Comparison of ENCODE assay signal across 8 mouse cellular contexts in the genomic region with DNA sequence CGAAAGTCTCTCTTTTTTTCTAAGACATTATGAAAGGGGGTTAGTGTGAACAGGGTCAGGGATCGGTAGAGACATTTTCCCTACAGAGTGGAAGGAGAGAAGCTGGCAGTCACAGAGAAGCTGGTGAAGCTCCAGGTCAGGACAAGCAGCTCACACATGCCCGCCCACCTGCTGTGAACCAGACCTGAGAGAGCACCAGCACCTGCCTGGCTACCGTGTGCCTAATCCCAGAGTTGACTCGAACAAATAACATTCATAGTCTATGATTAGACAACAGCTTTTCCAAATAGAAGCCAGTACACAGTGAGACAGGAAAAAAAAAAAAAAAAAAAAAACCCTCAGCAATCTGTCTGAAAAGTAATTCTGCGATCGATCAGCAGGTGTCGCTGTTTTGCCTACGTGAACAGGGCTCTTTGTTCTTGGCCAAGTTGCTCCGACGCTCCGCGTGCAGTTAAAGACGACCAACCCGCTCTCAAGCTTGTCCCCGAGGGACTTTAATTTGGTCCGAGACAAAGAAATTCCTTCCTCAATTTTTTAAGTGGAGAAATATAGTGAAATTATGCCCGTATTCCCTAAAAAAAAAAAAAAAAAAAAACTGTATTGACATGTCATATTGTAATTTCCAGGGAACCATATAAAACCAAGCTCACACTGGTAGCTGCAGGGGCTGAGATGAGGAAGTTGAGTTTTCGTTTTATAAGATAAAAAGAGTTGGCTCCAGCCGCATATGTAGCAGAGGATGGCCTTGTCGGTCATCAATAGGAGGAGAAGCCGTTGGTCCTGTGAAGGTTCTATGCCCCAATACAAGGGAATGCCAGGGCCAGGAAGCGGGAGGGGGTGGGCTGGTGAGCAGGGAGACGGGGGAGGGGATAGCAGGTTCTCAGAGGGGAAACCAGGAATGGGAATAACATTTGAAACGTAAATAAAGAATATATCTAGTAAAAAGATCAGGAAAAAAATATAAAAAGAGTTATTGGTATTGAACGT. TPM values are rescaled to one million over a fixed set of nuclear protein-coding genes. Genes with fewer than 3 reads are reported as not detected.
A peak's percentile ranks its signal among the peaks of the same experiment; 100 is the strongest.
DNase-seq lines count a peak whose midpoint lies in the region; ATAC-seq lines count a peak whose summit lies in the region.

No protein-coding gene starts in this region.

- no peaks in the 10 kb centered on the region for H3K27me3 ChIP-seq in hindbrain, embryonic 14.5 days (ENCODE audit: control insufficient read depth, insufficient read depth, low read length)

- peak; percentile 97 for DNase-seq in NIH3T3 (ENCODE audit: low read depth)
- peak; percentile 95 to 96 for DNase-seq in cerebellum, postnatal 10 days
- peak; percentile 75 to 82 for DNase-seq in frontal cortex, postnatal 25 days (ENCODE audit: low spot score in 2 of 2)
- DNase-seq in hindbrain, embryonic 14.5 days (ENCODE audit: low spot score), result peak; percentile 99
- peak; percentile 65 to 94 for DNase-seq in layer of hippocampus, postnatal 25 days (ENCODE audit: extremely low spot score in 1 of 2, low spot score in 1 of 2)
- peak; percentile 89 for DNase-seq in lung, postnatal 25 days (ENCODE audit: low spot score)
- DNase-seq in retina, embryonic 14.5 days (ENCODE audit: low spot score), result peak; percentile 97
- DNase-seq in thymus, postnatal 36 days, result peak; percentile 81 to 85

- H3K4me2 ChIP-seq in hindbrain, embryonic 14.5 days (replicated peaks), result peak overlapping the region; percentile 46

- peak overlapping the region; percentile 52 for H3K9ac ChIP-seq in hindbrain, embryonic 14.5 days

- no peaks in the 10 kb centered on the region for H3K9me3 ChIP-seq in hindbrain, embryonic 14.5 days (ENCODE audit: control insufficient read depth, low read length)

- WGBS in hindbrain, embryonic 14.5 days, result 13% methylated on average over 26 of the region's 26 CpGs

- peak overlapping the region; percentile 76 for H3K27ac ChIP-seq in hindbrain, embryonic 14.5 days

- H3K4me1 ChIP-seq in hindbrain, embryonic 14.5 days (replicated peaks; ENCODE audit: control insufficient read depth, insufficient read depth, low read length), result 0 out of 2 replicates have a peak, but pooled peaks cover 3% of the 10 kb centered on the region

- peak; percentile 57 for ATAC-seq in hindbrain, embryonic 14.5 days (ENCODE audit: low FRiP score)

- no peaks in the 10 kb centered on the region for H3K36me3 ChIP-seq in hindbrain, embryonic 14.5 days (replicated peaks; ENCODE audit: control insufficient read depth, insufficient read depth)

- peak overlapping the region; percentile 11; the same call in 1 of the 2 replicates for H3K4me3 ChIP-seq in hindbrain, embryonic 14.5 days (replicated peaks; ENCODE audit: low read length)

RNA-seq across cellular contexts. Expression of a gene that starts 48.4 kb away (rescaled TPM):
- polyA plus RNA-seq in hindbrain, embryonic 14.5 days (2014; fragmentation: Nextera tagmentation; extraction: Ambion mirVana), result 6.0 and 9.6 TPM in 2 replicates
- 1 to 10 TPM; 2.9 to 4.4 TPM for total RNA-seq in layer of hippocampus, postnatal 25 days (2021)

Comparison
In these comparisons a context has a peak if more than half of its experiments do, and no peak if none do; other contexts are left out.
1. Peak in every context shown above with its lines: DNase-seq, ATAC-seq, H3K4me3 ChIP-seq and H3K27ac ChIP-seq.